23 mouse cellular contexts compared by ENCODE assay signal in the genomic region with DNA sequence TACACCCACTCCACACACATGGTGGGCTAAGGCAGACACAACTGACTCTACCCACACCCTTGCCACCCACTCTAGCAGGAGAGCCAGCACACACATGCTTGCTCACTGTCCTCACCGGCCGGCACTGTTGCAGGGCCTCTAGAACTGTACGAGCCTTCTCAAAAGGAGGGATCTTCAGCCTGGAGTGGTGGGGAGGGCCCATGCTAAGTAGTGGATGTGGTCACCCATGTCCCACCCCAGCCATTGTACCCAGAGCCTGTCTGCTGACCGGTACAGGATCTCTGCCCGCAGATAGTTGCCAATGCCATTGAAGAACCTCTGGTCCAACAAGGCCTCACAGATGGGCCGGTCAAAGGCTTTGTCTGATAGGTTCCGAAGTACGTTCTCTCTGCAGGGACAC.
"Had no signal": no experiment of that assay in that cellular context is flagged by ENCODE, and none has a peak within 500 bp of the region (broad histone marks: within the 10 kb centered on the region; RNA-seq: fewer than 3 reads in every experiment).

No protein-coding gene starts in this region.

- ATAC-seq: hindbrain, postnatal 0 days; liver, embryonic 12.5 days had no signal

- H3K4me3 ChIP-seq: heart, embryonic 12.5 days; hindbrain, embryonic 13.5 days; hindbrain, embryonic 15.5 days; kidney, embryonic 15.5 days; layer of hippocampus, adult 2 months; limb, embryonic 13.5 days; limb, embryonic 15.5 days; liver, embryonic 12.5 days had no signal

- DNase-seq: gastrocnemius, postnatal 14 days; gastrocnemius, postnatal 36 days; heart, adult 18-20 months; heart, postnatal 10 days; heart, postnatal 36 days; kidney, adult 11 months; kidney, adult 2 months; kidney, adult 9 months; kidney, postnatal 14 days; kidney, postnatal 36 days; layer of hippocampus, postnatal 36 days; left cerebral cortex, postnatal 4 days had no signal

- H3K9me3 ChIP-seq: heart, embryonic 12.5 days; hindbrain, embryonic 13.5 days; hindbrain, embryonic 15.5 days; kidney, embryonic 15.5 days; limb, embryonic 13.5 days; limb, embryonic 15.5 days; liver, embryonic 12.5 days had no signal

- H3K27me3 ChIP-seq: heart, embryonic 12.5 days; hindbrain, embryonic 13.5 days; hindbrain, embryonic 15.5 days; kidney, embryonic 15.5 days; limb, embryonic 13.5 days; limb, embryonic 15.5 days; liver, embryonic 12.5 days had no signal

- H3K27ac ChIP-seq: hindbrain, embryonic 13.5 days; hindbrain, embryonic 15.5 days; hindbrain, postnatal 0 days; kidney, embryonic 15.5 days; kidney, postnatal 0 days; layer of hippocampus, adult 2 months; limb, embryonic 13.5 days; limb, embryonic 15.5 days; liver, embryonic 12.5 days; liver, embryonic 14.5 days had no signal
